Mouse (Mus musculus) C2C12 (cell line): ENCODE measurements around the gene Dnajc8. TPM values are rescaled to one million over a fixed set of nuclear protein-coding genes. Genes with fewer than 3 reads are reported as not detected.

Source experiments
- H3K27me3 ChIP-seq: one replicate; pipeline ENCODE4 v1.6.1; 2011; ENCODE audit not compliant: control insufficient read depth, insufficient read depth, insufficient read length
- H3K36me3 ChIP-seq: one replicate; pipeline ENCODE4 v1.6.1; 2011; ENCODE audit not compliant: control insufficient read depth, insufficient read depth
- H3K4me3 ChIP-seq: one replicate; pipeline ENCODE4 v1.5.1; 2011; ENCODE audit warnings: mild to moderate bottlenecking, control low read depth; ENCODE audit not compliant: poor library complexity, insufficient read depth, severe bottlenecking
- H3K79me2 ChIP-seq: one replicate; pipeline ENCODE4 v1.6.1; 2011; ENCODE audit not compliant: control insufficient read depth, insufficient read depth
- H3K79me3 ChIP-seq: one replicate; pipeline ENCODE4 v1.6.1; 2011; ENCODE audit warnings: low read depth, control low read depth
- H3ac ChIP-seq: one replicate; pipeline ENCODE3; 2011; ENCODE audit warnings: low read depth; ENCODE audit not compliant: control insufficient read depth, insufficient read length
- CEBPB ChIP-seq: IDR thresholded peaks from one replicate; pipeline ENCODE4 v1.6.1; 2011; ENCODE audit warnings: low read depth, mild to moderate bottlenecking, control low read depth, moderate library complexity
- CTCF ChIP-seq: IDR thresholded peaks from one replicate; pipeline ENCODE4 v1.5.1; 2011; ENCODE audit not compliant: control insufficient read depth, insufficient read depth, insufficient read length
- FOSL1 ChIP-seq: IDR thresholded peaks from one replicate; pipeline ENCODE4 v1.8.0; 2011; ENCODE audit warnings: mild to moderate bottlenecking, low read length; ENCODE audit not compliant: poor library complexity, insufficient read depth, severe bottlenecking
- MAX ChIP-seq: IDR thresholded peaks from one replicate; pipeline ENCODE4 v1.6.1; 2011; ENCODE audit warnings: mild to moderate bottlenecking, control low read depth
- MYOD1 ChIP-seq: IDR thresholded peaks from one replicate; pipeline ENCODE4 v1.6.1; 2011; ENCODE audit warnings: low read depth; ENCODE audit not compliant: control insufficient read depth, insufficient read length
- MYOG ChIP-seq: IDR thresholded peaks from one replicate; pipeline ENCODE4 v1.6.1; 2011; ENCODE audit not compliant: control insufficient read depth, insufficient read length; ENCODE audit errors: extremely low read depth
- USF1 ChIP-seq: IDR thresholded peaks from one replicate; pipeline ENCODE4 v1.6.1; 2011; ENCODE audit warnings: low read depth, mild to moderate bottlenecking, control low read depth, moderate library complexity
- polyA plus RNA-seq: library from polyadenylated mRNA; unstranded; fragments of >200 nt; fragmentation: generic; extraction: Trizol; gene quantifications from one replicate; pipeline ENCODE4 v1.2.1, GENCODE M21; 2012; ENCODE audit warnings: missing spikeins

Gene Dnajc8
- polyA plus RNA-seq, 1 experiment: 104 TPM

GRCm38 (mm10) chr4:132492178-132493060 lies 42.9 kb upstream of the Dnajc8 start:
- no peak for TF ChIP-seq MYOG
- no peak for TF ChIP-seq MAX
- TF ChIP-seq FOSL1: no peak
- TF ChIP-seq MYOD1: no peak
- TF ChIP-seq CEBPB: no peak
- Histone ChIP-seq H3K36me3 (peaks cover 58% of the 10 kb centered on the region), H3K79me2 (no peaks in the 10 kb centered on the region), H3K4me3 (no peak overlapping the region), H3K79me3 (no peaks in the 10 kb centered on the region), H3K27me3 (no peaks in the 10 kb centered on the region), H3ac (no peak overlapping the region)

GRCm38 (mm10) chr4:132494271-132494918 lies 41.0 kb upstream of the Dnajc8 start:
- Histone ChIP-seq H3K36me3 (peaks cover 63% of the 10 kb centered on the region), H3K27me3 (no peaks in the 10 kb centered on the region), H3K4me3 (no peak overlapping the region), H3K79me2 (no peaks in the 10 kb centered on the region), H3ac (no peak overlapping the region), H3K79me3 (no peaks in the 10 kb centered on the region)
- TF ChIP-seq CTCF (no peak), FOSL1 (no peak), USF1 (no peak)

GRCm38 (mm10) chr4:132501639-132502038 lies 33.7 kb upstream of the Dnajc8 start:
- H3K4me3 ChIP-seq: no peak overlapping the region
- no peaks in the 10 kb centered on the region for H3K27me3 ChIP-seq
- TF ChIP-seq MYOG (no peak), CTCF (no peak), CEBPB (no peak), MAX (no peak), FOSL1 (no peak), USF1 (no peak), MYOD1 (no peak)
- peaks cover 40% of the 10 kb centered on the region for H3K79me3 ChIP-seq
- peaks cover 43% of the 10 kb centered on the region for H3K79me2 ChIP-seq
- peaks cover 36% of the 10 kb centered on the region for H3K36me3 ChIP-seq
- H3ac ChIP-seq: no peak overlapping the region

GRCm38 (mm10) chr4:132503344-132503743 lies 32.0 kb upstream of the Dnajc8 start:
- Histone ChIP-seq H3ac (no peak overlapping the region), H3K4me3 (no peak overlapping the region), H3K36me3 (peaks cover 25% of the 10 kb centered on the region), H3K79me3 (peaks cover 57% of the 10 kb centered on the region), H3K27me3 (no peaks in the 10 kb centered on the region), H3K79me2 (peaks cover 60% of the 10 kb centered on the region)
- no peak for TF ChIP-seq FOSL1
- no peak for TF ChIP-seq CTCF
- no peak for TF ChIP-seq MAX
- TF ChIP-seq MYOD1: no peak
- TF ChIP-seq CEBPB: no peak
- no peak for TF ChIP-seq MYOG
- TF ChIP-seq USF1: no peak

- Histone ChIP-seq H3K36me3 (peaks cover 17% of the 10 kb centered on the region), H3K27me3 (no peaks in the 10 kb centered on the region), H3K79me2 (peaks cover 79% of the 10 kb centered on the region), H3K79me3 (peaks cover 69% of the 10 kb centered on the region), H3K4me3 (no peak overlapping the region), H3ac (no peak overlapping the region)
- TF ChIP-seq FOSL1 (no peak), CTCF (no peak), MYOD1 (no peak), MYOG (no peak), USF1 (no peak), CEBPB (no peak), MAX (no peak)
Measured at GRCm38 (mm10) chr4:132505034-132505738, 30.2 kb upstream of the Dnajc8 start.
